Mouse (Mus musculus): ENCODE measurements around the gene Sult1c1.

DNA sequence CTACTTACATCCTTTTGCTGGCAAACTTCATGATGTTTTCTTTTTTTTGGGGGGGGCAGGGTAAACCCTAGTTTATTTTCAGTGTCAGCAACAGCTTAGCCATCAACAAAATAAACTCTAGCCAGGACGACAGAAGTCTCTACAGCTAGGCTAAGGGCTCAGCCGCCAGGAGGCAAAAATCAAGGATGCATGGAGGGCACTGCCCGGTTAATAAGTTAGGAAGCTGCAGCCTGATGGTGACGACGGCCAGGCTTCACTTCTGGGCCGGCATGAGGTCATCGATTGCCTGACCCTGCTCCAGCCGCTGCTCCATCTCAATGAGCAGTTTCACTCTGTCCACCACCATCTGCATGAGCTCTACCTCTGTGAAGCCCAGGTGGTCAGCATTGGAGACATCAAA is 49.7 kb downstream of the Sult1c1 start:
- TF ChIP-seq CTCF (conservative IDR thresholded peaks at IDR 0.05; ENCODE audit: low read length) (no peak), POU5F1 (IDR thresholded peaks at IDR 0.05; ENCODE audit: borderline replicate concordance, low read length) (no peak)

Measured in E14TG2a.4 (cell line).